Mouse (Mus musculus): ENCODE measurements at regions not wholly inside any gene's neighbourhood (a gene's known extent, or its start where the extent isn't known, plus 50 kb on each side); places are given as distances from the start of the nearest gene placed in this dataset.

DNA sequence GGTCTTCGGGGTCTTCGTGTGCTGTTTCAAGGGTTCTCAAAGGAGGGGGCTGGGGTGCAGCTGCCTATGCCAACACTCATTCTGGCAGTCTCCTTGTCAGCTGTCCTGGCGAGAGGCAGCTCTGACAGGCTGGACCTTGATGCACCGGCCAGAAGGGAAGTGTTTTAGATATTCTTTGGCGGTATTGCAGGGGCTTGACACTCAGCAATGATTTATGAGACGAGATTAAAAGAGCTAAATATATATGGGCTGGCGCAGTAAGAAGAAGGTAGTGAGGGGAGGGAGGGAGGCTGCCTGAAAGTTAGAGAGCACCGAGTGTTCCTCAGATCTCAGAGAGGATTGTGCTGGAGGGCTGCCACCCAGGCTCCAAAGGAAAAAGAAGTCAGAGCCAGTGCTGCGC lies 50.2 kb upstream of the Pdzd8 start:
- no peaks in the 10 kb centered on the region for H3K9me3 ChIP-seq
- H3K4me3 ChIP-seq, result no peak overlapping the region
- H3K27me3 ChIP-seq, result peaks cover 71% of the 10 kb centered on the region
- H3K4me1 ChIP-seq (replicated peaks), result peaks cover 8% of the 10 kb centered on the region
- H3K36me3 ChIP-seq, result no peaks in the 10 kb centered on the region
- H3K4me2 ChIP-seq, result no peak overlapping the region
- 66% methylated on average over 9 of the region's 9 CpGs for WGBS
- no peak for ATAC-seq (ENCODE audit: low FRiP score)
- no peak overlapping the region for H3K27ac ChIP-seq
- H3K9ac ChIP-seq, result no peak overlapping the region

- WGBS, result 75% methylated on average over 3 of the region's 3 CpGs
- Histone ChIP-seq H3K4me1 (replicated peaks) (peaks cover 8% of the 10 kb centered on the region), H3K27me3 (peaks cover 74% of the 10 kb centered on the region), H3K4me2 (no peak overlapping the region), H3K9ac (no peak overlapping the region), H3K27ac (no peak overlapping the region), H3K9me3 (no peaks in the 10 kb centered on the region), H3K36me3 (no peaks in the 10 kb centered on the region), H3K4me3 (no peak overlapping the region)
- no peak for ATAC-seq (ENCODE audit: low FRiP score)
Observed at GRCm38 (mm10) chr19:59396506-59396905, 50.9 kb upstream of the Pdzd8 start.

- no peak for ATAC-seq (ENCODE audit: low FRiP score)
- 32% methylated on average over 11 of the region's 11 CpGs for WGBS
Observed at GRCm38 (mm10) chr19:59399849-59400585, 54.4 kb upstream of the Pdzd8 start.

DNA sequence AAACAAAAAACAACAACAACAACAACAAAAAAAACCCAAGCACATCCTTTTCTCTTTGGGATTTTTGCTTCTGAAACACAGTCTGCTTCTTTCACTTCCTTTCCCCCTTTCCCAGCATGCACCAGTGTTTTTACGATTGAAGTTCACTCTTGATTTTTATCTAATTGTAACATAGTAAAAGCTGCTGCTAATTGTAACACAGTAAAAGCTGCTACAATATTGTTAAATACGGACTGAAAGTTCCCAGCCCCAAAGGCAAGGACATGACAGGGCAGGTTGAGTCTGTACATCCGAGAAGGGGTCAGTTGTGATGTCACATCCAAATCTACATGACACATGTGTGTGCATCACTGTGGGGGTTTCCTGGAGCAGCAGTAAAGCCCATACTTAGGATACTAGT lies 55.7 kb upstream of the Pdzd8 start:
- Histone ChIP-seq H3K27me3 (peaks cover 66% of the 10 kb centered on the region), H3K4me2 (no peak overlapping the region), H3K9ac (no peak overlapping the region), H3K27ac (no peak overlapping the region), H3K36me3 (no peaks in the 10 kb centered on the region), H3K4me3 (no peak overlapping the region), H3K9me3 (no peaks in the 10 kb centered on the region), H3K4me1 (replicated peaks) (no peaks in the 10 kb centered on the region)
- no peak for ATAC-seq (ENCODE audit: low FRiP score)
- WGBS, result 87% methylated on average over 3 of the region's 3 CpGs

More at GRCm38 (mm10) chr19:59399849-59400585, 54.4 kb upstream of the Pdzd8 start:
- no peak overlapping the region for H3K9ac ChIP-seq
- no peaks in the 10 kb centered on the region for H3K4me1 ChIP-seq (replicated peaks)
- H3K27ac ChIP-seq, result no peak overlapping the region
- H3K36me3 ChIP-seq, result no peaks in the 10 kb centered on the region
- H3K4me3 ChIP-seq, result no peak overlapping the region
- no peak overlapping the region for H3K4me2 ChIP-seq
- peaks cover 77% of the 10 kb centered on the region for H3K27me3 ChIP-seq
- no peaks in the 10 kb centered on the region for H3K9me3 ChIP-seq

DNA sequence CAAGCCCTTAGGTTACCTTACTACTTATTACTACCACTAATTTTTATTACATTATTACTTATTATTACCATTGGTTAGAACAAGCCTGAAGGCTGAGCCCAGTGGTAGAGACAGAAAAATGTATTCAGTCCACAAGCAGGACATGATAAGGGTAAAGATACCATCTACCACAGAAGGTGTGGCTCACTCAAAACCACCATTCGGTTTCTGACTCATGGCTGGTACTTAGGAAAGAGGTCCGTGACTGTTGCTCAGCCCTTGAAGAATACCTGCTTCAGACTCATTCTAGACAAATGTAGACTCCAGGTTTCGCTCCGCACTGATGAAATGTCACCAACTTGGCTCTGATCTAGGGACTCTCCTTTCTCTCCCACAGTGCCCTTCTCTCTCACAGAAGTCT lies 56.1 kb upstream of the Emx2 start:
- H3K4me1 ChIP-seq (replicated peaks), result no peaks in the 10 kb centered on the region
- no peak overlapping the region for H3K9ac ChIP-seq
- no peaks in the 10 kb centered on the region for H3K36me3 ChIP-seq
- ATAC-seq (ENCODE audit: low FRiP score), result no peak
- no peak overlapping the region for H3K27ac ChIP-seq
- no peak overlapping the region for H3K4me3 ChIP-seq
- H3K27me3 ChIP-seq, result peaks cover 58% of the 10 kb centered on the region
- 97% methylated on average over 4 of the region's 4 CpGs for WGBS
- no peak overlapping the region for H3K4me2 ChIP-seq
- H3K9me3 ChIP-seq, result no peaks in the 10 kb centered on the region

GRCm38 (mm10) chr19:59404082-59404481 lies 54.1 kb upstream of the Emx2 start:
- no peak overlapping the region for H3K9ac ChIP-seq
- WGBS, result 98% methylated on average over 2 of the region's 2 CpGs
- H3K4me3 ChIP-seq, result no peak overlapping the region
- H3K4me2 ChIP-seq, result no peak overlapping the region
- ATAC-seq (ENCODE audit: low FRiP score), result no peak
- peaks cover 45% of the 10 kb centered on the region for H3K27me3 ChIP-seq
- H3K4me1 ChIP-seq (replicated peaks), result no peaks in the 10 kb centered on the region
- H3K27ac ChIP-seq, result no peak overlapping the region
- H3K36me3 ChIP-seq, result no peaks in the 10 kb centered on the region
- H3K9me3 ChIP-seq, result no peaks in the 10 kb centered on the region

DNA sequence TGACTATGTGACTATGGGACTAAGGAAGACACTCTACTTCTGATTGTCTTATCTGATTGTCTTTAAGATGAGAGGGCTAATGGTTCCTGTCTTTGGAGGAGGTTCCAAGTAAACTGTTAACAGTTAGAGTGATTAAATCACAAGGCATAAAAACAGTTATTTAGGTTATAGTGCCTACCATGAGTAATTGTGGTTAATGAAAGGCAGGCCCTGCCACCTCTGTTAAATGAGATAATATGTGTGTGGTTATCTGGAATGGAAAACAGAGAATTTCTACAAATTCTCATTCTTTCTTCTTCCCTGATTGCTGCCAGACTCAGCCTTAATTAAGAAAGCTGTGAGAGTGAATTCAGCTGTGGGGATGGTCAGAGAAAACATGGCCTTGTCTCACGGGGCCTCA lies 53.4 kb upstream of the Emx2 start:
- H3K9ac ChIP-seq, result no peak overlapping the region
- WGBS, result 80% methylated on average over 1 of the region's 1 CpGs
- no peaks in the 10 kb centered on the region for H3K9me3 ChIP-seq
- H3K36me3 ChIP-seq, result no peaks in the 10 kb centered on the region
- no peak overlapping the region for H3K4me3 ChIP-seq
- peaks cover 38% of the 10 kb centered on the region for H3K27me3 ChIP-seq
- H3K4me2 ChIP-seq, result no peak overlapping the region
- no peak for ATAC-seq (ENCODE audit: low FRiP score)
- no peaks in the 10 kb centered on the region for H3K4me1 ChIP-seq (replicated peaks)
- no peak overlapping the region for H3K27ac ChIP-seq

DNA sequence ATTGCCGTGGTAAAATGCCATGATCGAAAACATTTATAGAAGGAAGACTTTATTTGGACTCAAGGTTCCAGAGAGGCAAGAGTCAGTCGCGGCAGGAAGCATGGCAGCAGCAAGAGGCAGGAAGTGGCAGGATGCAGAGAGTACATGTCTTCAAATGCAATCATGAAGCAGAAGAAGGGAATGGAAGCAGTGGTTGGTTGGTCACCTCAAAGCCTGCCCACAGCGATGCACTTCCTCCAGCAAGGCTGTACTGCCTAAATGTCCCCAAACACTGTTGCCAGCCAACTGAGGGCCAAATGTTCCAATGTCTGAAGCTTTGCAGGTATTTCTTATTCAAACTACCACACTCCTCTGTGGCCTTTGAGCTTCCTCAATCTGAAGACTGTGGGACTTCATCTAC lies 52.6 kb upstream of the Emx2 start:
- Histone ChIP-seq H3K27ac (no peak overlapping the region), H3K27me3 (peaks cover 32% of the 10 kb centered on the region), H3K9ac (no peak overlapping the region), H3K9me3 (no peaks in the 10 kb centered on the region), H3K4me3 (no peak overlapping the region), H3K36me3 (no peaks in the 10 kb centered on the region), H3K4me1 (replicated peaks) (no peaks in the 10 kb centered on the region), H3K4me2 (no peak overlapping the region)
- no peak for ATAC-seq (ENCODE audit: low FRiP score)
- 96% methylated on average over 5 of the region's 5 CpGs for WGBS

DNA sequence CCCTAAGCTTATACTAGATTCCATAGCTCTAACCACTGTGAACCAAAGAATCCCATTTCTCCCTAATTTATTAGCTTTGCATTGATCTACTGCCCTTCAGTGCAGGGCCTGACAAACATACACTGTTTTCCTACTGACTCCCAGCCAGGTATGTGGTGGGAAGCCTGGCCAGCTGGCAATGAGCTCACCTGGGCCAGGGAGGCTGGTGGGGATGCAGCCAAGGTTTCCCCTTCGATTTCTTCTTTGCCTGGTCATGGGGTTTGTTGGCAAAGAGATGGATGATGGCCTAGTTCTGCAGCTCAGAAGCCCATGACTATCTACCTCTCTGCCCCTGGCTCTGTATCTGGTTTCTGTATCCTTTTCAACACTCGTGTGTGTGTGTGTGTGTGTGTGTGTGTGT lies 50.1 kb upstream of the Emx2 start:
- H3K36me3 ChIP-seq, result no peaks in the 10 kb centered on the region
- H3K9me3 ChIP-seq, result no peaks in the 10 kb centered on the region; the same call in 1 of the 2 replicates
- H3K27me3 ChIP-seq, result peaks cover 12% of the 10 kb centered on the region; the same call in 1 of the 2 replicates
- no peak overlapping the region for H3K9ac ChIP-seq
- no peak overlapping the region for H3K27ac ChIP-seq
- no peak overlapping the region for H3K4me2 ChIP-seq
- no peak overlapping the region for H3K4me3 ChIP-seq
- H3K4me1 ChIP-seq (replicated peaks), result no peaks in the 10 kb centered on the region
- WGBS, result 83% methylated on average over 2 of the region's 2 CpGs
- ATAC-seq (ENCODE audit: low FRiP score), result no peak
